Mouse (Mus musculus): ENCODE measurements around the gene Hook2. TPM values are rescaled to one million over a fixed set of nuclear protein-coding genes. Genes with fewer than 3 reads are reported as not detected.

Hook2 gene
- total and polyA plus RNA-seq, 2 experiments from 2014 or later, result 1.9 to 3.5 TPM

GRCm38 (mm10) chr8:84968650-84969049, 21.8 kb upstream of the Hook2 start:
- peaks cover 30% of the 10 kb centered on the region for H3K4me1 ChIP-seq (ENCODE audit: control insufficient read depth, insufficient read depth)
- H3K9ac ChIP-seq (replicated peaks; ENCODE audit: low read depth, low read length), result peak overlapping the region; percentile 84
- H3K9me3 ChIP-seq (replicated peaks; ENCODE audit: control insufficient read depth, low read length), result no peaks in the 10 kb centered on the region
- ATAC-seq (ENCODE audit: insufficient read depth, low read depth) (no peak), DNase-seq (ENCODE audit: low spot score) (peak; percentile 33)
- peak overlapping the region; percentile 77 for H3K4me2 ChIP-seq (ENCODE audit: low read depth, low read length)
- peaks cover 26% of the 10 kb centered on the region for H3K36me3 ChIP-seq (replicated peaks; ENCODE audit: control insufficient read depth, insufficient read depth, low read length)
- H3K27me3 ChIP-seq (ENCODE audit: control insufficient read depth, insufficient read depth, low read length), result no peaks in the 10 kb centered on the region
- no peak for TF ChIP-seq EP300 (IDR thresholded peaks at IDR 0.05; ENCODE audit: low read depth)
- no peak for TF ChIP-seq CTCF (IDR thresholded peaks at IDR 0.05; ENCODE audit: low read depth)
- WGBS, result 17% methylated on average over 2 of the region's 2 CpGs
- H3K27ac ChIP-seq (ENCODE audit: low read depth), result peak overlapping the region; percentile 83
- peak overlapping the region; percentile 68 for H3K4me3 ChIP-seq (ENCODE audit: low read depth, low read length)

DNA sequence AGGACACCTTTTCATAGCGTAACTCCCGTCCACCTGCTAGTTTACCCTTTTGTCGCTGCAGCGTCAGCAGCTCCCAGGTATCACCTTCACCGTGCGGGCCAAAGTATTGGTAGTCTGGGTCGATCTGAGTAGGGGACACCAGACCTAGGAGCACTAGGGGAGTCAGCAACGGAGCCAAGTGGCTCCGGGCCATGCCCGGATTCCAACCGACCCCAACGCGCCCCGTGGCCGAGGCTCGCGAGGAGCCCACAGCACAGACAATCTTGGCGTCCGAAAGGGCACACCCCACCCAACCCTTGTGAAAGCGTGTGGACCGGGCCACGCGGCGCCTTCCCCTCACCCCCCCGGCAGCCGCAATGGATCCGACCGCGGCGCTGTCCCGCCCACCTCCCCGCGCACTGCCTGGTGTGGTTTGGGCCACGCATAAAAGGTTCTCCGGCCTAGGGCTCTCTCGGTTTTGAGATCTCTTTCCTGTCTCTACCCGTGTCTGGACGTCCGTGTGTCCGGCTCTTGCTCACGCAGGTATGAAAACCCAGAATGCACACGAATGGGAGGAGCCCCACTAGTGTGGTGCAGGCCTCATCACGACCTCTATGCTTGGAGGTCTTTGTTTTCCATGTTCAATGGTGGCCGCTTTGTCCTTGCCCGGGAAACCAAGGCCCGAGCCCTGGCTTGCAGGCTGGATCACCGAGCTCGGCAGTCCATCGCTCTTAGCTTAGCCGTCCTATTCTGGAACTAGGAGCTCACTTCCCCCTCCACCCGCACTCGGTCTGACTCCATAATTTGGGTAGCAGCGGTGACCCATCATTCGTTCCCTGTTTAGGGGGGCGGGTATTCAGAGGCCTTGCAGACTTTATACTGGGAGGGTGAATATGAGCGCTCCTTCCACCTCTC, 20.9 kb upstream of the Hook2 start, which contains the start of the genes Gm49661, Prdx2 and Rnaseh2a:
Gm49661 (minus strand) TSS at position 193 of the 894 bp plus-strand sequence.
Prdx2 (plus strand) TSS at position 347 of the 894 bp plus-strand sequence.
Rnaseh2a (minus strand) TSS at position 527 of the 894 bp plus-strand sequence.
- DNase-seq (ENCODE audit: low spot score) (peak; percentile 71), ATAC-seq (ENCODE audit: insufficient read depth, low read depth) (peak; percentile 59)
- H3K27me3 ChIP-seq (ENCODE audit: control insufficient read depth, insufficient read depth, low read length), result no peaks in the 10 kb centered on the region
- H3K9ac ChIP-seq (replicated peaks; ENCODE audit: low read depth, low read length), result peak within 1 kb of the TSS; percentile 84
- no peaks in the 10 kb centered on the region for H3K9me3 ChIP-seq (replicated peaks; ENCODE audit: control insufficient read depth, low read length)
- H3K27ac ChIP-seq (ENCODE audit: low read depth), result peak within 1 kb of the TSS; percentile 83
- peak within 1 kb of the TSS; percentile 77 for H3K4me2 ChIP-seq (ENCODE audit: low read depth, low read length)
- H3K36me3 ChIP-seq (replicated peaks; ENCODE audit: control insufficient read depth, insufficient read depth, low read length), result peaks cover 30% of the 10 kb centered on the region
- WGBS, result under 1% methylated on average over 56 of the region's 56 CpGs
- peak within 1 kb of the TSS; percentile 68 for H3K4me3 ChIP-seq (ENCODE audit: low read depth, low read length)
- TF ChIP-seq EP300 (IDR thresholded peaks at IDR 0.05; ENCODE audit: low read depth), result peak; percentile 19; the same call in 1 of the 2 replicates
- TF ChIP-seq CTCF (IDR thresholded peaks at IDR 0.05; ENCODE audit: low read depth), result no peak
- peaks cover 30% of the 10 kb centered on the region for H3K4me1 ChIP-seq (ENCODE audit: control insufficient read depth, insufficient read depth)

DNA sequence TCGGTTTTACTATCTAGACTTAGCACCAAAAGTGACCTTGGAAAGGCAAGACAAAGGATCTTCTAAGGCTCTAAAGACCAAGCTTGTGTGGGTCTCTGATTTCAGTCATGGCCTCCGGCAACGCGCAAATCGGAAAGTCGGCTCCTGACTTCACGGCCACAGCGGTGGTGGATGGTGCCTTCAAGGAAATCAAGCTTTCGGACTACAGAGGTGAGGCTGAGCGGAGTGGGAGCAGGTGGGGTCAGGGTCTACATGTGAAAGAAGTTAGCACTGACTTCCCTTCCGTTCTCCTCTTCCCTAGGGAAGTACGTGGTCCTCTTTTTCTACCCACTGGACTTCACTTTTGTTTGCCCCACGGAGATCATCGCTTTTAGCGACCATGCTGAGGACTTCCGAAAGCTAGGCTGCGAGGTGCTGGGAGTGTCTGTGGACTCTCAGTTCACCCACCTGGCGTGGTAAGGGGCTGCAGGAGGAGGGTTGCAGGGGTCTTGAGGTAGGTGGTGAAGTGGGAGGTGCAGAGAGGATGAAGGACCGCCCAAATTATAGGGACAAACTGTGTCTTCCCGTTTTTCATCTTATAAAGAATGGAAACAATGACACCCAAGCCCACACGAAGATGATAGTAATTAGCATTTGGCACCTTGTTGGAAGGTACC, 20.1 kb upstream of the Hook2 start:
- ATAC-seq (ENCODE audit: insufficient read depth, low read depth), result no peak
- peak overlapping the region; percentile 77 for H3K4me2 ChIP-seq (ENCODE audit: low read depth, low read length)
- WGBS, result 9% methylated on average over 21 of the region's 21 CpGs

GRCm38 (mm10) chr8:84970913-84971312, 19.5 kb upstream of the Hook2 start:
- peak overlapping the region; percentile 84; the same call in 1 of the 2 replicates for H3K9ac ChIP-seq (replicated peaks; ENCODE audit: low read depth, low read length)
- peak overlapping the region; percentile 77 for H3K4me2 ChIP-seq (ENCODE audit: low read depth, low read length)
- H3K27me3 ChIP-seq (ENCODE audit: control insufficient read depth, insufficient read depth, low read length), result no peaks in the 10 kb centered on the region
- DNase-seq (ENCODE audit: low spot score) (no peak), ATAC-seq (ENCODE audit: insufficient read depth, low read depth) (no peak)
- no peak overlapping the region for H3K4me3 ChIP-seq (ENCODE audit: low read depth, low read length)
- peaks cover 25% of the 10 kb centered on the region for H3K4me1 ChIP-seq (ENCODE audit: control insufficient read depth, insufficient read depth)
- 43% methylated on average over 5 of the region's 5 CpGs for WGBS
- no peak overlapping the region for H3K27ac ChIP-seq (ENCODE audit: low read depth)
- H3K9me3 ChIP-seq (replicated peaks; ENCODE audit: control insufficient read depth, low read length), result no peaks in the 10 kb centered on the region
- peaks cover 30% of the 10 kb centered on the region for H3K36me3 ChIP-seq (replicated peaks; ENCODE audit: control insufficient read depth, insufficient read depth, low read length)
- TF ChIP-seq CTCF (IDR thresholded peaks at IDR 0.05; ENCODE audit: low read depth), result no peak
- no peak for TF ChIP-seq EP300 (IDR thresholded peaks at IDR 0.05; ENCODE audit: low read depth)

More for the DNA sequence above, 20.1 kb upstream of the Hook2 start:
- peaks cover 30% of the 10 kb centered on the region for H3K36me3 ChIP-seq (replicated peaks; ENCODE audit: control insufficient read depth, insufficient read depth, low read length)
- H3K9ac ChIP-seq (replicated peaks; ENCODE audit: low read depth, low read length), result peak overlapping the region; percentile 84
- peaks cover 26% of the 10 kb centered on the region for H3K4me1 ChIP-seq (ENCODE audit: control insufficient read depth, insufficient read depth)
- H3K27me3 ChIP-seq (ENCODE audit: control insufficient read depth, insufficient read depth, low read length), result no peaks in the 10 kb centered on the region
- peak overlapping the region; percentile 68 for H3K4me3 ChIP-seq (ENCODE audit: low read depth, low read length)
- H3K27ac ChIP-seq (ENCODE audit: low read depth), result peak overlapping the region; percentile 83
- TF ChIP-seq EP300 (IDR thresholded peaks at IDR 0.05; ENCODE audit: low read depth) (0 out of 2 replicates have a peak, but pooled peaks have one; percentile 4), CTCF (IDR thresholded peaks at IDR 0.05; ENCODE audit: low read depth) (no peak)
- DNase-seq (ENCODE audit: low spot score), result no peak
- H3K9me3 ChIP-seq (replicated peaks; ENCODE audit: control insufficient read depth, low read length), result no peaks in the 10 kb centered on the region

DNA sequence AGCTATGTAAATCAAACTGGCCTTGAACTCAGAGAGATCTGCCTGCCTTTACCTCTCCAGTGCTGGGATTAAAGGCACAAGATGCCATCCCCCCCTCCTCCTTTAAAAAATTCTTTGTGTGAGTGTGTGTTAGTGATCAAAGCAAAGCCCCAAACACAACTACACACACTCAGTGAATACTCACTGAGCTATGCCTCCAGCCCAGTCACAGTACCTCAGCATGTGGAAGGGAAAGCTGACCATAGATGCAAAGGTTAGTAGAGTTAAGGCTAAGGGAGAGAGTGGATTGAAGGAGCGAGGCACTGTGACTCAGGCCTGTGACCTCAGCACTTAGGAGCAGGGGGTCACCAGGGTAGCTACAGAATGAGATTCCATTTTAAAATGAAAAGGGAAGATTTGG, 17.3 kb upstream of the Hook2 start:
- H3K4me2 ChIP-seq (ENCODE audit: low read depth, low read length), result no peak overlapping the region
- H3K4me1 ChIP-seq (ENCODE audit: control insufficient read depth, insufficient read depth), result peaks cover 19% of the 10 kb centered on the region
- DNase-seq (ENCODE audit: low spot score) (no peak), ATAC-seq (ENCODE audit: insufficient read depth, low read depth) (no peak)
- WGBS, result 88% methylated on average over 1 of the region's 1 CpGs
- no peaks in the 10 kb centered on the region for H3K9me3 ChIP-seq (replicated peaks; ENCODE audit: control insufficient read depth, low read length)
- H3K36me3 ChIP-seq (replicated peaks; ENCODE audit: control insufficient read depth, insufficient read depth, low read length), result peaks cover 30% of the 10 kb centered on the region
- peak overlapping the region; percentile 39; the same call in 1 of the 2 replicates for H3K27ac ChIP-seq (ENCODE audit: low read depth)
- no peak overlapping the region for H3K9ac ChIP-seq (replicated peaks; ENCODE audit: low read depth, low read length)
- TF ChIP-seq EP300 (IDR thresholded peaks at IDR 0.05; ENCODE audit: low read depth) (no peak), CTCF (IDR thresholded peaks at IDR 0.05; ENCODE audit: low read depth) (no peak)
- no peaks in the 10 kb centered on the region for H3K27me3 ChIP-seq (ENCODE audit: control insufficient read depth, insufficient read depth, low read length)
- H3K4me3 ChIP-seq (ENCODE audit: low read depth, low read length), result no peak overlapping the region

Data from heart, postnatal 0 days (tissue).